Mouse (Mus musculus) CH12.LX (cell line): ENCODE measurements around the gene Ift43. TPM values are rescaled to one million over a fixed set of nuclear protein-coding genes. Genes with fewer than 3 reads are reported as not detected.

Source experiments
- DNase-seq: peaks from one replicate; pipeline ENCODE4 v3.0.0-alpha.2; 2013; ENCODE audit errors: extremely low read depth
- H3K27ac ChIP-seq: 2 replicates; pipeline ENCODE4 v1.5.1; 2012; ENCODE audit warnings: low read depth, mild to moderate bottlenecking, control low read depth, moderate library complexity; ENCODE audit not compliant: insufficient read depth
- H3K27me3 ChIP-seq: replicated peaks from 2 replicates; pipeline ENCODE3; 2012; ENCODE audit warnings: inconsistent platforms
- H3K36me3 ChIP-seq, 2 experiments: replicated peaks in 1 of 2; 2 replicates each; pipeline versions ENCODE3 to v1.6.1; 2012; ENCODE audit warnings: inconsistent platforms in 1 of 2, low read length in 1 of 2, mild to moderate bottlenecking in 1 of 2, mixed read lengths in 1 of 2, moderate library complexity in 1 of 2; ENCODE audit not compliant: control insufficient read depth in 1 of 2, insufficient read depth in 1 of 2
- H3K4me1 ChIP-seq, 2 experiments: 2 replicates each; pipeline ENCODE4 v1.6.1; 2012; ENCODE audit warnings: inconsistent platforms in 1 of 2, moderate library complexity in 1 of 2; ENCODE audit not compliant: insufficient read depth in 2 of 2, control insufficient read depth in 1 of 2
- H3K4me2 ChIP-seq: 2 replicates; pipeline ENCODE4 v1.6.1; 2012; ENCODE audit warnings: low read depth, mild to moderate bottlenecking, control low read depth; ENCODE audit not compliant: poor library complexity, insufficient read depth, severe bottlenecking
- H3K4me3 ChIP-seq, 3 experiments: fragments of 150-350 bp in 1 of 3; sonication (generic) in 1 of 3; replicated peaks in 1 of 3; 2 replicates each; pipeline versions ENCODE3 to v1.5.1; 2011 to 2012; ENCODE audit warnings: low read depth in 2 of 3, low read length in 2 of 3, mild to moderate bottlenecking in 2 of 3, moderate library complexity in 2 of 3, control low read depth in 1 of 3, improper control_type of control experiment in 1 of 3, inconsistent platforms in 1 of 3, mixed read lengths in 1 of 3; ENCODE audit not compliant: poor library complexity in 1 of 3
- H3K79me2 ChIP-seq: replicated peaks from 2 replicates; pipeline ENCODE4 v1.6.1; 2012; ENCODE audit warnings: mild to moderate bottlenecking, moderate library complexity; ENCODE audit not compliant: control insufficient read depth, poor library complexity, insufficient read depth, severe bottlenecking; ENCODE audit errors: extremely low read depth
- H3K9ac ChIP-seq: 2 replicates; pipeline ENCODE4 v1.6.1; 2012; ENCODE audit warnings: low read depth, mild to moderate bottlenecking, control low read depth, moderate library complexity; ENCODE audit not compliant: insufficient read depth
- H3K9me3 ChIP-seq: replicated peaks from 2 replicates; pipeline ENCODE3; 2012; ENCODE audit warnings: low read length, inconsistent platforms, mixed read lengths
- BHLHE40 ChIP-seq: IDR thresholded peaks from 2 replicates; pipeline ENCODE4 v1.6.1; 2011; ENCODE audit warnings: mild to moderate bottlenecking, low read depth, low read length, improper control_type of control experiment
- CHD1 ChIP-seq: IDR thresholded peaks from 2 replicates; pipeline ENCODE4 v1.6.1; 2012; ENCODE audit warnings: low read depth, low read length, improper control_type of control experiment, inconsistent platforms
- CTCF ChIP-seq, 2 experiments: IDR thresholded peaks in 1 of 2; conservative IDR thresholded peaks in 1 of 2; 2 replicates each; pipeline ENCODE4 v1.5.1; 2011 to 2012; ENCODE audit warnings: low read depth in 2 of 2, low read length in 2 of 2, improper control_type of control experiment in 1 of 2, inconsistent platforms in 1 of 2, mild to moderate bottlenecking in 1 of 2, moderate library complexity in 1 of 2
- ETS1 ChIP-seq: conservative IDR thresholded peaks from 2 replicates; pipeline ENCODE4 v1.6.1; 2012; ENCODE audit warnings: low read depth, mild to moderate bottlenecking, inconsistent platforms, low read length, improper control_type of control experiment, moderate library complexity
- GABPA ChIP-seq: IDR thresholded peaks from 2 replicates; pipeline ENCODE4 v1.6.1; 2012; ENCODE audit warnings: low read depth, low read length, improper control_type of control experiment, inconsistent platforms; ENCODE audit not compliant: insufficient replicate concordance
- KAT2A ChIP-seq: IDR thresholded peaks from 2 replicates; pipeline ENCODE4 v1.6.1; 2012; ENCODE audit warnings: low read length, improper control_type of control experiment, inconsistent platforms; ENCODE audit not compliant: insufficient replicate concordance
- MAX ChIP-seq: IDR thresholded peaks from 2 replicates; pipeline ENCODE4 v1.6.1; 2011; ENCODE audit warnings: low read length, improper control_type of control experiment
- MAZ ChIP-seq: IDR thresholded peaks from 2 replicates; pipeline ENCODE4 v1.6.1; 2012; ENCODE audit warnings: low read depth, mild to moderate bottlenecking, inconsistent platforms, low read length, improper control_type of control experiment, moderate library complexity
- MXI1 ChIP-seq: IDR thresholded peaks from 2 replicates; pipeline ENCODE4 v1.6.1; 2011; ENCODE audit warnings: mild to moderate bottlenecking, low read depth, low read length, improper control_type of control experiment
- MYC ChIP-seq: IDR thresholded peaks from 2 replicates; pipeline ENCODE4 v1.6.1; 2011; ENCODE audit warnings: low read depth, mild to moderate bottlenecking, improper control_type of control experiment, low read length
- NELFE ChIP-seq: IDR thresholded peaks from 2 replicates; pipeline ENCODE4 v1.6.1; 2011; ENCODE audit warnings: low read depth, low read length, improper control_type of control experiment
- NRF1 ChIP-seq: IDR thresholded peaks from 2 replicates; pipeline ENCODE4 v1.6.1; 2014; ENCODE audit warnings: low read depth, mild to moderate bottlenecking, inconsistent platforms, low read length, improper control_type of control experiment, moderate library complexity
- PAX5 ChIP-seq: IDR thresholded peaks from 2 replicates; pipeline ENCODE4 v1.6.1; 2012; ENCODE audit warnings: low read length, inconsistent platforms, mixed read lengths
- POLR2A ChIP-seq: IDR thresholded peaks from 2 replicates; pipeline ENCODE4 v1.6.1; 2011; ENCODE audit warnings: low read depth, mild to moderate bottlenecking, improper control_type of control experiment, low read length
- RAD21 ChIP-seq: IDR thresholded peaks from 2 replicates; pipeline ENCODE4 v1.6.1; 2011; ENCODE audit warnings: low read depth, mild to moderate bottlenecking, low read length, improper control_type of control experiment, moderate library complexity
- SIN3A ChIP-seq: IDR thresholded peaks from 2 replicates; pipeline ENCODE4 v1.6.1; 2012; ENCODE audit warnings: low read length, improper control_type of control experiment, inconsistent platforms
- SMC3 ChIP-seq: IDR thresholded peaks from 2 replicates; pipeline ENCODE4 v1.6.1; 2011; ENCODE audit warnings: low read depth, low read length, improper control_type of control experiment
- TCF12 ChIP-seq: IDR thresholded peaks from 2 replicates; pipeline ENCODE4 v1.6.1; 2014; ENCODE audit warnings: low read depth, mild to moderate bottlenecking, inconsistent platforms, low read length, improper control_type of control experiment
- USF1 ChIP-seq: IDR thresholded peaks from 2 replicates; pipeline ENCODE4 v1.6.1; 2014; ENCODE audit warnings: low read depth, mild to moderate bottlenecking, inconsistent platforms, low read length, improper control_type of control experiment
- ZKSCAN1 ChIP-seq: IDR thresholded peaks from 2 replicates; pipeline ENCODE4 v1.6.1; 2012; ENCODE audit warnings: low read depth, inconsistent platforms, low read length, improper control_type of control experiment, borderline replicate concordance
- ZNF384 ChIP-seq: IDR thresholded peaks from 2 replicates; pipeline ENCODE4 v1.6.1; 2012; ENCODE audit warnings: low read depth, low read length, improper control_type of control experiment, inconsistent platforms
- dilution Hi-C: fragments of 300-500 bp; cut with MboI; formaldehyde crosslinking; loops from 2 replicates; pipeline ENCODE4 v1.14.3; 2020; ENCODE audit warnings: low sequenced_read_pairs; ENCODE audit not compliant: extremely low pct_unique_long_range_greater_than_20kb, extremely low pct_ligation_motif_present
- in situ Hi-C: fragments of 300-500 bp; cut with MboI; formaldehyde crosslinking; loops from 3 replicates; pipeline ENCODE4 v1.14.3; 2019; ENCODE audit warnings: low sequenced_read_pairs, low pct_ligation_motif_present, low pct_unique_long_range_greater_than_20kb, mixed read lengths
- polyA plus RNA-seq: library from polyadenylated mRNA; unstranded; fragments of >175 nt; gene quantifications from 2 replicates; pipeline ENCODE4 v1.2.1, GENCODE M21; 2012; ENCODE audit warnings: low read depth; ENCODE audit not compliant: insufficient read length
- total RNA-seq, 2 experiments: library from RNA; depleted of rRNA; stranded (reverse); fragments of 300-350 nt in 1 of 2; fragments of >200 nt in 1 of 2; gene quantifications; 2 replicates each; pipeline ENCODE4 v1.2.3; 2012 to 2014

Gene Ift43
- total and polyA plus RNA-seq, 3 experiments: 2.0 to 8.6 (median 2.8) TPM

DNA sequence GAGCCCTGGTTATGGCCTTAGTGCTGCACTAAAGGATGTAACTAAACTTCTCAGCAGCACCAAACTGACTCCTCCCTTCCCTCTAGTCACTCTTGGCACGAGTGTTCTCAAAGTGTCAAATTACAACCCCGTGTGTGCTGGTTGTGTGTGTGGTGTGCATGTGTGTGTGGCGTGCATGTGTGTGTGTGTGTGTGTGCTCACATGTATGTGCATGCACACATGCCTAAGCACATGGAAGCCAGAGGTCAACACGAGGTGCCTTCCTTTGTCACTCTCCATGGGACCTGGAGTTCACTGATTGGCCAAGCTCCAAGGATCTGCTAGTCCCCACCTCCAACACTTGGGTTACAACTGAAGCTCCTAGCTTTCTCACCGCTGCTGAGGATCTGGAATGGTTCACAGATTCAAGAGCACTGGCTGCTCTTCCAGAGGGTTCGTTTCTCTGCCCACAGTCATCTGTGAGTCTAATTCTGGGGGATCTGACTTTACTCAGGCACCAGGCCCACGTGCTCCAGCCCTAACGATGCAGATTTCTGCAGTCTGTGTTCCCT is 75.6 kb downstream of the Ift43 start:
- H3K79me2 ChIP-seq: no peaks in the 10 kb centered on the region
- in situ Hi-C loops (no loop called here), dilution Hi-C loops (no loop called here)
- H3K4me1 ChIP-seq: peaks cover 0 to 2% of the 10 kb centered on the region in 2 experiments; a peak in 2 of 4 replicates
- no peak overlapping the region for H3K9ac ChIP-seq
- H3K4me2 ChIP-seq: no peak overlapping the region
- no peak for DNase-seq
- H3K27ac ChIP-seq: no peak overlapping the region
- no peak for TF ChIP-seq USF1
- no peak for TF ChIP-seq NELFE
- no peak for TF ChIP-seq MYC
- no peak for TF ChIP-seq SIN3A
- TF ChIP-seq CHD1: no peak
- no peak for TF ChIP-seq ZKSCAN1
- TF ChIP-seq MAX: no peak
- no peaks in the 10 kb centered on the region for H3K36me3 ChIP-seq
- H3K27me3 ChIP-seq: no peaks in the 10 kb centered on the region
- no peak overlapping the region for H3K4me3 ChIP-seq
- peaks cover 9% of the 10 kb centered on the region for H3K9me3 ChIP-seq

DNA sequence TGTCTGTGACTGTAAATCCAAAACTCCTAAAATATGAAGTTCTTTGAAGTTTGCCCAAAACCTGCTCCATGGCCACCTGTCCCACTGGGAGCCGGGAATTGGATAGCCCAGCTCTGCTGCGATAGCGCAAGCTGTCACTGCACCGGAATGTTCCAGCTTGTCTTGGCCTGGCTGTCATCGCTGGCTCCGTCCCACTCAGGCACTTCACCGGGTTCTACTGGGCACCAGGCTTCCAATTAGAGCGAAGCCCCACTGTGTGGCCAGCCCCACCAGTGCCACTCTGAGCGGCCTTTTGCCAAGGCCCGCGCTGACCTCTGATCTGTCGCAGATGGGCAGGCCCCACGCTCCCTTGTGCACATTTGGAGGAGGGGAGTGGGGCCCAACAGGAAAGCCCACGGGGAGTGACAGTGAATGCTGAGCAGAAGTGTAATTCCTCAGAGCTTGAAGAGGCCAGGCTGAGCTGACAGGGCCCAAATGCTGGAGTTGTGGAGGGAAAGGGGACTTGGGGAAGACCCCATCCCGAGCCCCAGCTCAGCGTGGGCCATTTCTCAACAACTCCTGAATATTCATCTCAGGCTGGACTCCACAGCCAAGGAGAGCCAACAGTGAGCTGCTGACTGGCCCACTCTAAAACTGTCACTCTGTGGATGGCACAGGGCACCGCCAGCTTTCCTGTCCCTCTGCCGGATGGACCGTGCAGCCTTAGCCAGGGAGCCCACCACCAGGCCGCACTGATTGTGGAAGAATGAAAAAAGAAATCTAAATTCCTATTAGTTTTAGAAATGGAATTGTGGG is 76.5 kb downstream of the Ift43 start:
- no peaks in the 10 kb centered on the region for H3K27me3 ChIP-seq
- H3K9me3 ChIP-seq: peaks cover 9% of the 10 kb centered on the region
- in situ Hi-C loops (no loop called here), dilution Hi-C loops (no loop called here)
- no peak overlapping the region for H3K4me2 ChIP-seq
- TF ChIP-seq TCF12 (no peak), MAZ (no peak), SIN3A (no peak), SMC3 (no peak), GABPA (no peak), CTCF (conservative IDR thresholded peaks at IDR 0.05 in 1 of 2, IDR thresholded peaks at IDR 0.05 in 1 of 2; ENCODE audit: low read depth in 2 of 2, low read length in 2 of 2) (no peak), ETS1 (no peak), POLR2A (no peak), NELFE (no peak), NRF1 (no peak), MAX (no peak), ZNF384 (no peak), PAX5 (no peak), RAD21 (no peak), BHLHE40 (no peak), KAT2A (no peak), MXI1 (no peak)
- H3K9ac ChIP-seq: no peak overlapping the region
- H3K79me2 ChIP-seq: no peaks in the 10 kb centered on the region
- H3K4me3 ChIP-seq: no peak overlapping the region
- no peak for DNase-seq
- H3K27ac ChIP-seq: no peak overlapping the region
- H3K4me1 ChIP-seq: peaks cover 0 to 3% of the 10 kb centered on the region in 2 experiments; a peak in 2 of 4 replicates
- H3K36me3 ChIP-seq: no peaks in the 10 kb centered on the region
